Mouse (Mus musculus): ENCODE results near the gene Syt16.

Syt16 gene

GRCm38 (mm10) chr12:74109462-74110068, 112.1 kb downstream of the Syt16 start:
- no peak for DNase-seq

GRCm38 (mm10) chr12:74116825-74117224, 119.4 kb downstream of the Syt16 start:
- no peak for DNase-seq

GRCm38 (mm10) chr12:74125796-74126195, 128.3 kb downstream of the Syt16 start:
- no peak for DNase-seq

GRCm38 (mm10) chr12:74128229-74128628, 130.8 kb downstream of the Syt16 start:
- no peak for DNase-seq

GRCm38 (mm10) chr12:74131790-74132189, 134.3 kb downstream of the Syt16 start:
- no peak for DNase-seq

- no peak for DNase-seq
Observed at GRCm38 (mm10) chr12:74142147-74142546, 144.7 kb downstream of the Syt16 start.

- no peak for DNase-seq
Observed at GRCm38 (mm10) chr12:74144385-74144784, 146.9 kb downstream of the Syt16 start.

GRCm38 (mm10) chr12:74160791-74161190, 163.3 kb downstream of the Syt16 start:
- DNase-seq, result no peak

- DNase-seq, result no peak
Observed at GRCm38 (mm10) chr12:74163080-74163479, 165.6 kb downstream of the Syt16 start.

- DNase-seq, result no peak
Observed at GRCm38 (mm10) chr12:74171257-74171656, 173.8 kb downstream of the Syt16 start.

- DNase-seq, result no peak
Observed at GRCm38 (mm10) chr12:74173902-74174301, 176.4 kb downstream of the Syt16 start.

- no peak for DNase-seq
Observed at GRCm38 (mm10) chr12:74184596-74184995, 187.1 kb downstream of the Syt16 start.

GRCm38 (mm10) chr12:74188243-74188785, 190.9 kb downstream of the Syt16 start:
- DNase-seq, result no peak

- DNase-seq, result no peak
Observed at GRCm38 (mm10) chr12:74188815-74189214, 191.4 kb downstream of the Syt16 start.

- DNase-seq, result no peak
Observed at GRCm38 (mm10) chr12:74189840-74190239, 192.4 kb downstream of the Syt16 start.

GRCm38 (mm10) chr12:74190297-74190696, 192.8 kb downstream of the Syt16 start:
- no peak for DNase-seq

GRCm38 (mm10) chr12:74192552-74192951, 195.1 kb downstream of the Syt16 start:
- no peak for DNase-seq

GRCm38 (mm10) chr12:74201410-74201809, 203.9 kb downstream of the Syt16 start:
- DNase-seq, result no peak

- no peak for DNase-seq
Observed at GRCm38 (mm10) chr12:74202431-74203042, 205.1 kb downstream of the Syt16 start.

GRCm38 (mm10) chr12:74212156-74212555, 214.7 kb downstream of the Syt16 start:
- no peak for DNase-seq

- DNase-seq, result no peak
Observed at GRCm38 (mm10) chr12:74216103-74216728, 218.8 kb downstream of the Syt16 start.

- DNase-seq, result no peak
Observed at GRCm38 (mm10) chr12:74219909-74220308, 222.4 kb downstream of the Syt16 start.

GRCm38 (mm10) chr12:74220651-74221050, 223.2 kb downstream of the Syt16 start:
- no peak for DNase-seq

GRCm38 (mm10) chr12:74230808-74231207, 233.3 kb downstream of the Syt16 start:
- DNase-seq, result no peak

All from kidney, postnatal 25 days (tissue).